Mouse (Mus musculus) right cerebral cortex, postnatal 10 days (tissue): Measurements from ENCODE around the gene Vmn2r62.
"Not testable (repeated sequence)": the region's sequence is repeated elsewhere in the genome, so short reads cannot be mapped to it uniquely, and the experiment has no call there.

Source experiments
- DNase-seq, 2 experiments: peaks; one replicate each; pipeline ENCODE4 v3.0.0; 2021; ENCODE audit warnings: low spot score in 2 of 2

Vmn2r62 gene

GRCm38 (mm10) chr7:42793425-42793824 is at the start of gene Vmn2r62:
Gene Vmn2r62 (minus strand): TSS chr7:42793525.
- not testable (repeated sequence) for DNase-seq

GRCm38 (mm10) chr7:42838366-42838765 is 45.0 kb upstream of the Vmn2r62 start:
- not testable (repeated sequence) for DNase-seq

GRCm38 (mm10) chr7:42832221-42832620 is 38.9 kb upstream of the Vmn2r62 start:
- no peak for DNase-seq

- DNase-seq = no peak
Observed at GRCm38 (mm10) chr7:42749836-42750235, 43.5 kb downstream of the Vmn2r62 start.

- no peak for DNase-seq
Observed at GRCm38 (mm10) chr7:42738536-42739210, 54.7 kb downstream of the Vmn2r62 start.

- DNase-seq = not testable (repeated sequence)
Observed at GRCm38 (mm10) chr7:42726917-42727316, 66.4 kb downstream of the Vmn2r62 start, which contains the start of gene Gm17067. Gene Gm17067 (minus strand): TSS chr7:42727017.
